Mouse (Mus musculus) mouse embryonic stem cell (cell line): ENCODE results near the gene Olfr263.
"Not testable (repeated sequence)": the region's sequence is repeated elsewhere in the genome, so short reads cannot be mapped to it uniquely, and the experiment has no call there.

Source experiments
- in situ Hi-C, 2 experiments: fragments of 300-500 bp; cut with MboI; formaldehyde crosslinking; loops; 1 replicate in 1 of 2; 3 replicates in 1 of 2; pipeline ENCODE4 v1.14.3; 2019 to 2020; ENCODE audit warnings: low sequenced_read_pairs in 2 of 2, low pct_unique_long_range_greater_than_20kb in 1 of 2, mixed read lengths in 1 of 2; ENCODE audit not compliant: unreplicated experiment in 1 of 2

The Olfr263 gene

DNA sequence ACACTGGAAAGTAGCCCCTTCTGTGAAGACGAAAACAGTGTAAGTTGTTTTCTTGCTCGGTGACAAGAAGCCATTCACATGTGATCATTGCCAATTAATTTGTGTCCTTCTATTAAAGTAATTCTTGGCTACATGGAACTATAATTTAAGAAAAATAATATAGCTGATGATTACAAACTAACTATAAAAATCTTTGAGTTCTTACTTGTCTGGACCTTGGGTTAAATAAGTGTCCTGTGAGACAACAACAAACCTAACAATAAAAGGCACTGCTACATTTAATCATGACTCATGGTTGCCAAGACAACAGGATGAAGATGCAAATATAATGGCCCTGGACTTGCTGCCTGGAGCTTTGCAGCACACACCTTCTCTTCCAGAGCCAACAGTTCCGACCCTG lies at the start of gene Olfr263:
Gene Olfr263 (plus strand): TSS at position 301 of the 400 bp plus-strand sequence.
- in situ Hi-C loops: loop anchor here in 1 of 2 experiments (25.0 kb wide), 2 partner anchors 192 to 817 kb away; no protein-coding TSS in a partner anchor

DNA sequence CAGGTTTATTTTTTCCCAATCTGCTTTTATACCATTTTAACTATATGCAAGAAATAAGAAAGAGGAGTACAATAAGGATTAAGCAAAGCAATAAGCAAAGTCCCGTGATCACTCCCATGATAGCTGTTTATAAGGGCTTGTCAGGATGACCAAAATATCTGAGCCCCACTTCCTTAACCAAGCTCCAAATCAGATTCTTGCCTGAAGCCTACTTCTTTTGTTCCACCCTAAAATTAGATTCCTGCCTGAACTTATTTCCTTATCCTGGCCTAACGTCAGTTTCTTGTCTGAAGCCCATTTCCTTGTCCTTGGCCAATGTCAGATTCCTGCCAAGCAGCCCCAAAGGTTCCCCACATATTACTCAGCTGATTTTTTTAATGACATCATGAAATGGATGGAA lies 46.8 kb upstream of the Olfr263 start:
- in situ Hi-C loops: no loop called here

DNA sequence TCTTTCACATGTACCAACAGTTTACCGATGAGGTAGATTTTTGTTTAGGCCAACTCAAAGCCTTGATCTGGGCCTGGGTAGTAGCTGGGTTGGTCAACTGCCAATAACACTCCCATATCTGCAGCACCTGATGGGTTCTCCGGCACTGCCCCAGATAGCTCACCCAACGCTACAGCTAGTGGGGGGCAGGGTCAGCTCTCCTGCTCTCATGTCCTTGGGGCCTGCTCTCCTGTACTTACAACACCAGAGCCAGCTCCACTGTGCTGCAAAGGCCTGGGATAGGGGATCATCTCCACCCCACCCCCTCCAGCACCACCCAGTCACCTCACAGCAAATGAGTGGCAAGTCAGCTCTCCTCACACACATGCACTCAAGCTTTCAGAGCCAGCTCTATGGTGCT lies 19.7 kb upstream of the Olfr263 start:
- in situ Hi-C loops: no loop called here

DNA sequence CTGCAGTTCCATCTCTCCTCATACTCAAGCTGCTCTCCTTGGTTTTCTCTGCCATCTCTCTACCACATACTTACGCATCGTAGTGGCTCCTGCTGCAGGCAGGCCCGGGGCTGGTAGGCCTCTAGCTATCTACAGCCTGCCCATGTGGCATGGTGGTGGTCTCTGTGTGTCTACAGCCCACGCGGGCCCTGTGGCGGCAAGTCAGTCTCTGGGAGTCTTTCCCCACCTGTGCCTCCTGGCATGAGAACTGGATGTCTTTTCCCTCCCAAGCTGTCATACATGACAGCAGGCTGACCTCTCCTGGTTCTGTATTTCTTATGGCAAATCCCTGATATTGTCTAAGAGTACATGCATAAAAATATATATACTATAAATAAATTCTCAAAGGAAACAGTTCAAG lies 19.0 kb upstream of the Olfr263 start:
- in situ Hi-C loops: no loop called here

DNA sequence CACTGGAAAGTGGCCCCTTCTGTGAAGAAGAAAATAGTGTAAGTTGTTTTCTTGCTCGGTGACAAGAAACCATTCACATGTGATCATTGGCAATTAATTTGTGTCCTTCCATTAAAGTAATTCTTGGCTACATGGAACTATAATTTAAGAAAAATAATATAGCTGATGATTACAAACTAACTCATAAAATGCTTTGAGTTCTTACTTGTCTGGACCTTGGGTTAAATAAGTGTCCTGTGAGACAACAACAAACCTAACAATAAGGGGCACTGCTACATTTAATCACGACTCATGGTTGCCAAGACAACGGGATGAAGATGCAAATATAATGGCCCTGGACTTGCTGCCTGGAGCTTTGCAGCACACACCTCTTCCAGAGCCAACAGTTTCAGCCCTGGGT lies 18.3 kb upstream of the Olfr263 start, which contains the start of gene Olfr1369-ps1:
Gene Olfr1369-ps1 (plus strand): TSS at position 301 of the 400 bp plus-strand sequence.
- in situ Hi-C loops: not testable (repeated sequence)

DNA sequence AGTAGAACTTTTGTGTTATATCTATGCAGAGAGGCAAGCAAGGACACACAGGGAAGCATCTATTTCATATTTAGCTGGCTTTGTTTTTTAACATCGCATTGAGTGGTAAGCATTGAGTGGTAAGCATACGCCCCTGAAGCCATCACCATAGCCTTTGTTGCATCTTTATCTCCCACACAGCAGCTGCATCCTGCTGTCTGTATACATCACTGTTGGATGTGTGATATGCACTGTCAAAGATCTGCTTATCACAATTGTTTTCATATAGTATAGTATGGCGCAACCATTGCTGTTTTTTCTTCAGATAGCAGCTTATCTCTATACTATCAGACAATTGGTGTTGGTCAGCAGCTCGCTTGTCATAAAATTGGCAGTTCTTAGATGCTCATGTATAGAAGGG lies 15.3 kb upstream of the Olfr263 start:
- in situ Hi-C loops: no loop called here

DNA sequence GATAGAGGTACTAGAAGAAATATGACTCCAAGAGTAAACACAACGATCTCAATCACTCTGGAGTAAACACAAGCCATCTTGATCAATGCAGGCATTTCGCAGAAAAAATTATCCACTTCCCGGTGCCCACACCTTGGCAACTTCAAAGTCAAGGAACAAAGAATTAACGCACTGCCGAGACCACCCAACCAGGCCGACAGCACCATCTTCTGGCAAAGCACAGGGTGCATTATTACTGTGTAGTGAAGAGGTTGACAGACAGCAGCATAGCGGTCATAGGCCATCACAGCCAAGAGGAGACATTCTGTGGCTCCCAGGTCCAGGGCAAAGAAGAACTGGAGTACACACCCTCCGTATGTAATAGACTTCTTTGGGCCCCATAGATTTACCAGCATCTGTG lies 13.0 kb downstream of the Olfr263 start:
- in situ Hi-C loops: loop anchor here in 1 of 2 experiments (25.0 kb wide), 2 partner anchors 205 to 830 kb away; no protein-coding TSS in a partner anchor

DNA sequence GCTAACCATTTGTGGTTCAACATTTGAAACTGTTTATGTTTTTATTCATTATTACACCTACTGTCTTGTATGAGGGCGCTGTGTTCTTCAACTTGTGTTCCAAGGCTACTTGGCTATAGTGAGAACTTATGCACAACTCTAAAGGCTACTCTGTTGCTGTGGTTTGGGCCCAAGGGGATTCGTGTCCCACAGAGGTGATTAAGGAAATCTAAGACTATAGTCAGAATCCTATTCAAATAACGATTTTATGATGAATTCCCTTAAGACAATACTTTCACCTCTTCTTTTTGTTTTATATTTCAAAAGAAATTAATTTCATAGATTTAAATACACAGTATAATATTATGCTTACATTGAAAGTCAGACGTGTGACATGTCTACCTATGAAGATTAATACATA lies 16.3 kb downstream of the Olfr263 start, which contains the start of gene Olfr1368:
Gene Olfr1368 (minus strand): TSS at position 101 of the 400 bp plus-strand sequence.
- in situ Hi-C loops: loop anchor here in 1 of 2 experiments (25.0 kb wide), 2 partner anchors 208 to 833 kb away; no protein-coding TSS in a partner anchor

DNA sequence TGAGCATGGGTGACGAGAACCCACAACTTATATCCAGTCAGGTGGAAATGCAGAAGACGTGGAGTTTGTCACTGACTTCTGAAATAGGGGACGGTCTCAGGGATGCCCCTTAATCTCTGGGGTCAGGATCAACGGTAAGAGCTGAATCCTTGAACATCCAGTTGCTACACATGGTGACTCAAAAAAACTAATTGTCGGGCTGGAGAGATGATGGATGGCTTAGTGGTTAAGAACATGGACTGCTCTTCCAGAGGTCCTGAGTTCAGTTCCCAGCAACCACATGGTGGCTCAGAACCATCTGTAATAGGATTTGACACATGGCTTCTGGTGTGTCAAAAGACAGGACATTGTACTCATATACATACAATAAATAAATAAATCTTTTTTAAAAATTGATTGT lies 26.4 kb downstream of the Olfr263 start:
- in situ Hi-C loops: loop anchor here in 1 of 2 experiments (25.0 kb wide), 1 partner anchor 781 kb away; the partner anchor contains the start of gene Zfp184

DNA sequence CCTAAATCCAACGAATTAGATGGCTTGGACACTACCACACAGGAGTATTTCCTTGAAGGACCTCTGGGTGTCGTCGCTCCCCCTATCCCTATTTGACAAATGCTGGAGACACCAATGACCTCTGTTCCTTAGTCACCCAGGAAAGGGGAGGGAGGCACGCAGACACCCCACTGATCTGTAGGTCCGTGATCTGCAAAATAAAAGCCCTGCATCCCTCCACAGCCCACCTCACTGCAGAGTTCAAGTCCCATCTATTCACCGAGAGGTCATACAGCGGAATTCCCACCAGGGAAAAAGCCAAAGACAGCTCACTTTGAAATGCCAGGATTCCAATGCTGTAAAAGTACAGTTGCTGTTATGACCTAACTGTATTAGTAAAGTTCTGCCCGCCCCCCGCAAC lies 28.6 kb downstream of the Olfr263 start:
- in situ Hi-C loops: loop anchor here in 1 of 2 experiments (25.0 kb wide), 1 partner anchor 779 kb away; the partner anchor contains the start of gene Zfp184

DNA sequence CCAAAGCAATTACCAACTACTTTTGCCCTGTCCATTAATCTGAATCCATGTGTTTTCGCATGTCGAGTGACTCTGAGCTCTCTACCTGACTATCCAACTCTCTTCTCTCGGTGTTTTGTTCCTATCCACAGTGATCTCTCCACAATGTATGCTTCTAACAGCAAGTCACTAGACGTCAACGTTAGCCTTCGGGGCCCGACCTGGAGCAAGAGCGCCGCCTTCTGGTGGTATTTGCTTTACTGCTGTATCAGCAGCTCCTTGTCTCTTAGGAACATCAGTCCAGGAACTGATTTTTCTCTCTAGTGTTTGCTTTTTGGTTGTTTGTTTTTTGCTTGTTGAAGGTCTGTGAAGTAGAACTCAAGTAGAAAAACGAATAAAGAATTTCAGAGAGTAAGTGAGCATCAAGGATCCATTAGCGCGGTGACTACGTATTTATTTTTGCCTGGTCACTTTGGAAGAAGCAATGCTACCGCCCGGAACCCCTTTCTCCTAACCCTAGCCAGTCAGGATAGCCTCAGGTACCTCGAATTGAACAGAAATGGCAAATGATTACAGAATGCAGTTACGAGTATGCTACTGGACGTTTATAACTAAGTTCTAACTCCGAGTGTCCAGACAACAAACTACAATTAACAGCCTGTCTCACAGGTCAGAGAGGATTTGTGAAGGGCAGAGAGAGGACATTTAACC lies 29.5 kb downstream of the Olfr263 start:
- in situ Hi-C loops: loop anchor here in 1 of 2 experiments (25.0 kb wide), 1 partner anchor 778 kb away; the partner anchor contains the start of gene Zfp184

DNA sequence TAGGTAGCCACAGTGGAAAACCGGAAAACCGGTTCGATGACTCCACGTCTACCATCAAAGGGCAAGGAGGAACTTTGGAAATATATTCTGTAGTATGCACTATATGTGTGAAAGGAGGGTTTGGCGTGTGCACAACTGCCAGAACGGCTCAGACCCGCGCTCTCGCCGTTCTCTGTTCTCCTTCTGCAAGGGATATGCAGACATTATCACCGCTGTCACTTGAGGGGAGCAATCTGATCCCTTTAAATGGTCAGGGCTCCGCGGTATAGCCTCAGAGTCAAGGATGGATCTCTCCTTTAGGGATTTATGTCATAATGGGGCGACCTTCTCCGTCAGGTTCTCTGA lies 30.0 kb downstream of the Olfr263 start:
- in situ Hi-C loops: loop anchor here in 1 of 2 experiments (25.0 kb wide), 1 partner anchor 778 kb away; the partner anchor contains the start of gene Zfp184

DNA sequence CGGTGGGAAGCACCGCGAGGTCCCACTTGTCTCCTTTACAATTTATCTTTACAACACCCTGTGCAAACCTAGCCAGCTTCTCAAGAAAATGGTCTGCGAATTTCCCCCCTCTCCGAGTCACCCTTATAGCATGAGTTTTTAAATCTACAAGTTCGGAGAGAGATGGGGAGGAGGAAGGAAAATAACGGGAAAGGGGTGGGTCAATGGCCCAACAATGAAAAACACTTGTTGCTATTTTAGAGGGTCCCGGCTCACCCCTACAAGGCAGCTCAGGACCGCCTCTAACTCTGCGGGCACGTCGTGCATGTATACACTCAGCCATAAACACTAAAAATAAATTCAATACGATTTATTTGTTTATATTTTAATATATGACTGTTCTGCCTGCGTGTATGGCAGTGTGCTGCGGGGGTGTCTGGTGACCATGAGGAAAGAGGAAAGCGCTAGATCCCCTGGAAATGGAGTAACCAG lies 30.6 kb downstream of the Olfr263 start:
- in situ Hi-C loops: loop anchor here in 1 of 2 experiments (10.0 to 25.0 kb wide), 2 partner anchors 95 to 777 kb away; partner anchors contain the start of gene Zfp184

DNA sequence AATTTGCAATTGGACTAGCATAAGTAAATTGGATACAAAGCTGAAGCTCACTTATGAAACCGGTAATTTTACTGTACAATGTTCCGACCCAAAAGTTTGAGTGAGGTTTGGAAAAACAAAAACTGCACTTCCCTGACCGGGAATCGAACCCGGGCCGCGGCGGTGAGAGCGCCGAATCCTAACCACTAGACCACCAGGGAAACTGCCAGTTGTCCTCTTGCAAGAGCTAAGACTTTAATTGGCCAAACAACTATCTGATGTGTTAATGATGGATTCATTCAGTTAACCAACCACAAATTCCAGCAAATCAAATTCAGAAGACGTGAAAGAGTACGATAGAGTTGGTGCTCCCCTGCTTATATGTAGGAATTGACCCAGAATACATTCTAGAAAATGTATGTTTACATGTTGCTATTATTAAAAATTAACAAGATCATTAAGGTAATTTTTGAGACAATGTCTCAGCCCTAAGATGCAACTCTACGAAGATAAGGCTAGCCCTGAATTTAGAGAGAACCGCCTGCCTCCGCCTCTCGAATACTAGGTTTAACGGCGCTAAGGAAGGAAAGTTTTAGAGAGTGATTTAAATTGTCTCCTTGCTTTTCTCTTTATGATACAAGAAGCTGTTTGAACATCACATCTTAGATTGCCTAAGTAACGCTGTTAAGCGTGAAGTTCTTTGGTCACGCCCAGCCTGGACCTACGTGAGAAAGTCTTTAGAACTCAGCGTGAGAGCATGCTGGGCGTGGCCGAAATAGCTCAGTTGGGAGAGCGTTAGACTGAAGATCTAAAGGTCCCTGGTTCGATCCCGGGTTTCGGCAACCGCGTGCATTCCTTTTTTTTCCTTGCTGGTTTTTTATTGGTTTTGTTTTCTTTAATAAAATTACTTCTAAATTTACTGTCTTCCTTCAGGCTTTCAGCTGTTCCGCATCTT lies 31.5 kb downstream of the Olfr263 start:
- in situ Hi-C loops: loop anchor here in 1 of 2 experiments (10.0 to 25.0 kb wide), 2 partner anchors 94 to 776 kb away; partner anchors contain the start of gene Zfp184

DNA sequence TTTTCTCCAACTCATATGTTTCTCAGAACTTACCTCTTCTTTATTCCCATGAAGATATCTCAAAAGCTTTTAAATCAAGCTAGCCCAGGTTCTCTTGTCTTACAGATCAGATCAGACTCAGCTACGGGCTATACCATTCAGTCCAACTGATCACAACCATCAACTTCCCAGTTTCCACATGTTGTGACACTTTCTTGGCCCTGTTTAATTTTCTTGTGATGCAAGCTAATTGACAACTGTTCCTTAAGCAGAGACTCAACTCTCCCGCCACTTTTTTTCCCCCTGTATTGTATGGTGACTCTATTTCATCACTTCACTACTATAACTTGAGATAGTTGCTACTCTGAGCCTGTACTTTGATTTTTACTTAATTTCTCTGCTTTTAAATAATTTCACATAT lies 32.2 kb downstream of the Olfr263 start:
- in situ Hi-C loops: loop anchor here in 1 of 2 experiments (10.0 to 25.0 kb wide), 2 partner anchors 93 to 776 kb away; partner anchors contain the start of gene Zfp184

DNA sequence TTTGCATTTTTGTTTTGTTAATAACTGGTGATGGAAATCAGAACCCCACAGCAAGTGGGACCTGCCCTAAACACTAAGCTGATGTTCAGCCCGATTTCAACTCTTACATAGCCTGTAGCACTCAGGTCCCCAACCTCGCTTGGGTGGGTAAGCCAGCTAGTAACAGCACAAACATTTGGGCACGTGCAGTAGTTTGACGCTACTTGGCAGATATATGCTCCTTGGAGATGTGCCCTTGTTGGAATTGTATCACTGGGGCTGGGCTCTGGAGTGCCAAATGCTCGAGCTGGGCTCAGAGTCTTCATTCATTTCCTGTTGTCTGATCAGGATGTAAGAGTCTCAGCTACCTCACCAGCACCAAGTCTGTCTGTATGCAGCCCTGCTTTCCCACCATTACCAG lies 33.2 kb downstream of the Olfr263 start:
- in situ Hi-C loops: loop anchor here in 1 of 2 experiments (10.0 to 25.0 kb wide), 2 partner anchors 92 to 775 kb away; partner anchors contain the start of gene Zfp184

DNA sequence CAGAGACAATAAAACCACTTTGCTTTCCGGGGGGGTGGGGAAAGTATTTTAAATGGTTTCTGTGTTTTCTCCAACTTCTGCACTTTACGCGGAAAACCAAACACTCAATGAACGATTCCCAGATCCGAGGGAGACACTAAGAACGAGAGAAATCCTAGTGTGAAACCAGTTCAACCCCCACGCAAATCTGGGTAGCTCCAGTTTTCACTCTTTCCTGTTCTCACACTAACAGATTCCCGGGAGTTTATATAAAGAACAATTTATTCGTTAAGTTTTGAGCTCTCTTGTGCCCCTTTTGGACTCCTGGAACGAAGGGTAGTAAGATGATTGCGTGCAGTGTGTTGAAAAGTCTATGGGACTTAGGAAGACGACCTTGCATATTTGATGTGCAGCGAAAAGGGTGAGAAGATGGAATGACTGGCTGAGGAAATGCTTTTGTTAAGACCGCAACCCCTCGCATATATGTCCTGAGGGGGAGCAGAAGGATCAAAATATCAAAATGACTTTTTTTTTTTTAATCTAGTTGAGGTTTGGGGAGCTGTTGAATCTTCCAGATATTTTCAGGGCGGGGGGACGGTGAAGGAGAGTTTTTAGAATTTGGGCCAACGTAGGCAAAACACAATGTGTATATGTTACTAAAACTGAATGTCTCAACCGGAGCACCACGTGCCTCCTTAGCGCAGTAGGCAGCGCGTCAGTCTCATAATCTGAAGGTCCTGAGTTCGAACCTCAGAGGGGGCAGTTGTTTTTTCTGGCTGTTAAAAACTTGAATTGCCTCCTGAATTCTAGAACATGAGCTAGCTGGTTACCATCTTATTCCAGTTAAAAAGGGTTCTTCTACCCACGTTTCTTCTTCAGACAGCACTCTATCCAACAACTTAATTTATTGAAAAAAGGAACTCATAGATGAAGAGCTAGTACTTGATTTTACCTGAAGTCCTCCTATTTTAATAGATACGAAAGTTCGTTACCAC lies 37.8 kb downstream of the Olfr263 start:
- in situ Hi-C loops: loop anchor here (5.0 to 25.0 kb wide), 3 partner anchors 88 to 770 kb away; partner anchors contain the start of gene Zfp184 (in 1 of the 2)
